Mouse (Mus musculus) liver, embryonic 14.5 days (tissue): ENCODE results near the gene Clasp1. TPM values are rescaled to one million over a fixed set of nuclear protein-coding genes. Genes with fewer than 3 reads are reported as not detected.

Experiments
- ATAC-seq: fragments of 200-750 bp; cut with Nextera tagmentation; 2 replicates; pipeline ENCODE4 v1.8.0; 2017; ENCODE audit warnings: moderate number of reproducible peaks, mild to moderate bottlenecking, moderate library complexity; ENCODE audit not compliant: insufficient read depth
- DNase-seq, 3 experiments: peaks; one replicate each; pipeline ENCODE4 v3.0.0-alpha.2; 2012 to 2013; ENCODE audit warnings: low read depth in 3 of 3, low spot score in 3 of 3
- H3K27ac ChIP-seq: fragments of 300-500 bp; sonication (generic); 2 replicates; pipeline ENCODE4 v1.5.1; 2014; ENCODE audit warnings: moderate library complexity, mild to moderate bottlenecking, control low read depth, inconsistent platforms
- H3K27me3 ChIP-seq: fragments of 300-500 bp; sonication (generic); 2 replicates; pipeline ENCODE4 v1.6.1; 2014; ENCODE audit warnings: mild to moderate bottlenecking, low read length, moderate library complexity; ENCODE audit not compliant: control insufficient read depth, insufficient read depth
- H3K36me3 ChIP-seq: fragments of 300-500 bp; sonication (generic); replicated peaks from 2 replicates; pipeline ENCODE4 v1.6.1; 2014; ENCODE audit warnings: low read depth; ENCODE audit not compliant: control insufficient read depth, insufficient read depth
- H3K4me1 ChIP-seq, 2 experiments: fragments of 200-500 bp in 1 of 2; fragments of 300-500 bp in 1 of 2; sonication (generic) in 1 of 2; replicated peaks; 2 replicates each; pipeline ENCODE4 v1.6.1; 2012 to 2014; ENCODE audit warnings: antibody characterized with exemption in 1 of 2, inconsistent platforms in 1 of 2, low read length in 1 of 2; ENCODE audit not compliant: control insufficient read depth in 2 of 2, insufficient read depth in 2 of 2
- H3K4me2 ChIP-seq: fragments of 300-500 bp; sonication (generic); 2 replicates; pipeline ENCODE4 v1.6.1; 2014; ENCODE audit warnings: low read depth, mild to moderate bottlenecking, control low read depth, moderate library complexity
- H3K4me3 ChIP-seq, 2 experiments: fragments of 200-500 bp in 1 of 2; fragments of 300-500 bp in 1 of 2; sonication (generic) in 1 of 2; 2 replicates each; pipeline ENCODE4 v1.5.1; 2012 to 2014; ENCODE audit warnings: low read depth in 2 of 2, low read length in 2 of 2, mild to moderate bottlenecking in 2 of 2, control low read depth in 1 of 2, inconsistent platforms in 1 of 2, moderate library complexity in 1 of 2; ENCODE audit not compliant: insufficient read depth in 1 of 2
- H3K9ac ChIP-seq: fragments of 300-500 bp; sonication (generic); replicated peaks from 2 replicates; pipeline ENCODE4 v1.6.1; 2014; ENCODE audit warnings: mild to moderate bottlenecking, control low read depth, moderate library complexity
- H3K9me3 ChIP-seq: fragments of 300-500 bp; sonication (generic); 2 replicates; pipeline ENCODE4 v1.6.1; 2016; ENCODE audit warnings: low read length, mixed read lengths; ENCODE audit not compliant: control insufficient read depth
- CTCF ChIP-seq: IDR thresholded peaks from 2 replicates; pipeline ENCODE4 v1.5.1; 2016; ENCODE audit warnings: antibody characterized with exemption, low read depth, control low read depth
- EP300 ChIP-seq: IDR thresholded peaks from 2 replicates; pipeline ENCODE4 v1.6.1; 2016; ENCODE audit warnings: antibody characterized with exemption, low read depth
- WGBS: fragments of 180-500 bp; shearing (Covaris S2); extraction: QIAGEN DNeasy Blood & Tissue Kit; methylation state at CpG from one replicate; pipeline ENCODE4 v1.1.7; 2014; ENCODE audit not compliant: insufficient replicate concordance; 5-methylcytosine and 5-hydroxymethylcytosine counted together
- polyA plus RNA-seq, 2 experiments: library from polyadenylated mRNA; depleted of rRNA in 1 of 2; stranded (reverse) in 1 of 2; unstranded in 1 of 2; fragments of >200 nt; fragmentation: Nextera tagmentation in 1 of 2; extraction: Ambion mirVana in 1 of 2; gene quantifications; 2 replicates each; pipeline versions ENCODE4 v1.2.1 to v1.2.3; 2012 to 2014

The Clasp1 gene
- polyA plus RNA-seq, 2 experiments: 6.5 to 8.8 TPM

- no peak overlapping the region for H3K4me3 ChIP-seq
- no peak overlapping the region for H3K27ac ChIP-seq
- no peak overlapping the region for H3K4me2 ChIP-seq
- 70% methylated on average over 3 of the region's 3 CpGs for WGBS
- no peaks in the 10 kb centered on the region for H3K36me3 ChIP-seq
- TF ChIP-seq EP300 (no peak), CTCF (no peak)
- no peak for DNase-seq
- no peaks in the 10 kb centered on the region for H3K27me3 ChIP-seq
- H3K9me3 ChIP-seq: no peaks in the 10 kb centered on the region
- H3K4me1 ChIP-seq: 0 out of 4 replicates have a peak, but pooled peaks cover 0 to 4% of the 10 kb centered on the region in 2 experiments
- no peak for ATAC-seq
- no peak overlapping the region; the same call in 1 of the 2 replicates for H3K9ac ChIP-seq
Measured at GRCm38 (mm10) chr1:118446006-118446405, 57.1 kb downstream of the Clasp1 start.

- Histone ChIP-seq H3K4me1 (0 out of 4 replicates have a peak, but pooled peaks cover 0 to 2% of the 10 kb centered on the region in 2 experiments), H3K9me3 (no peaks in the 10 kb centered on the region), H3K27ac (no peak overlapping the region), H3K27me3 (no peaks in the 10 kb centered on the region), H3K36me3 (no peaks in the 10 kb centered on the region), H3K9ac (no peak overlapping the region), H3K4me2 (no peak overlapping the region), H3K4me3 (no peak overlapping the region)
- ATAC-seq (no peak), DNase-seq (no peak)
- TF ChIP-seq EP300 (no peak), CTCF (no peak)
- WGBS: 78% methylated on average over 2 of the region's 2 CpGs
Measured at GRCm38 (mm10) chr1:118447131-118447530, 58.3 kb downstream of the Clasp1 start.

- no peak overlapping the region for H3K9ac ChIP-seq
- WGBS: 83% methylated on average over 1 of the region's 1 CpGs
- H3K9me3 ChIP-seq: no peaks in the 10 kb centered on the region
- TF ChIP-seq CTCF: no peak
- no peak for TF ChIP-seq EP300
- DNase-seq: no peak
- H3K36me3 ChIP-seq: no peaks in the 10 kb centered on the region
- H3K4me2 ChIP-seq: no peak overlapping the region
- no peak for ATAC-seq
- no peaks in the 10 kb centered on the region for H3K27me3 ChIP-seq
- no peak overlapping the region for H3K27ac ChIP-seq
- no peak overlapping the region for H3K4me3 ChIP-seq
- 0 out of 4 replicates have a peak, but pooled peaks cover 0 to 2% of the 10 kb centered on the region in 2 experiments for H3K4me1 ChIP-seq
Measured at GRCm38 (mm10) chr1:118448214-118448613, 59.4 kb downstream of the Clasp1 start.

DNA sequence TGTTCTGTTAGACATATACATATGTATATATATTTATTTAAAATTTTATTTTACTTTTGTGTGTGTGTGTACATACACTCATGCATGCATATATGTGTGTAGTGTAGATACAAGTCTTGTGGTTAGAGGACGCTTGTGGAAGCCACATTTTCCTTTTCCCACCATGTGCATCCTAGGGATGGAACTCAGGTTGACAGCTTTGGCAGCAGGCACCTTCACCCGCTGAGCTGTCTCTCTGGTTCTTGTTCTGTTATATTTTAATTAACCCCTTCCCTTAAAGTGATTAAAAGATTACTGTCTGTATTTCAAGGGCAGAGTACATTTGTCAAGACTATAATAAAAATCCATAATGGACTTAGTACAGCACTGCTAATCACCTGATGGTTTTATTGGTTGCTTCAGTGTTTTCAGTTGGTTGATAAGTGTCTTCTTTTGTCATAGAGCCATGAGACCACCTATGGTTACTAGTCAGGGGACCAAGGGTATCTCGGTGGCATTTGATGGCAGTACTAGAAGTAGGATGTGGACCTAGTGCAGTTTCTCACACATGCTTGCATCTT lies 62.1 kb downstream of the Clasp1 start:
- Histone ChIP-seq H3K27ac (no peak overlapping the region), H3K27me3 (no peaks in the 10 kb centered on the region), H3K36me3 (no peaks in the 10 kb centered on the region), H3K4me3 (no peak overlapping the region), H3K9me3 (no peaks in the 10 kb centered on the region), H3K4me1 (peaks cover under 1 to 9% of the 10 kb centered on the region in 2 experiments; a peak in 3 of 4 replicates), H3K9ac (no peak overlapping the region), H3K4me2 (no peak overlapping the region)
- TF ChIP-seq EP300 (no peak), CTCF (no peak)
- WGBS: 64% methylated on average over 3 of the region's 3 CpGs
- DNase-seq (no peak), ATAC-seq (no peak)

- ATAC-seq: no peak
- no peak overlapping the region for H3K27ac ChIP-seq
- no peak overlapping the region for H3K9ac ChIP-seq
- H3K4me3 ChIP-seq: no peak overlapping the region
- TF ChIP-seq CTCF (no peak), EP300 (no peak)
- no peak overlapping the region for H3K4me2 ChIP-seq
- no peaks in the 10 kb centered on the region for H3K36me3 ChIP-seq
- no peak for DNase-seq
- 80% methylated on average over 4 of the region's 4 CpGs for WGBS
- H3K4me1 ChIP-seq: peaks cover 25 to 32% of the 10 kb centered on the region in 2 experiments
- no peaks in the 10 kb centered on the region for H3K9me3 ChIP-seq
- no peaks in the 10 kb centered on the region for H3K27me3 ChIP-seq
Measured at GRCm38 (mm10) chr1:118453577-118453976, 64.7 kb downstream of the Clasp1 start.
